Mouse (Mus musculus) liver, embryonic 15.5 days (tissue): ENCODE results near the gene Dusp19. TPM values are rescaled to one million over a fixed set of nuclear protein-coding genes. Genes with fewer than 3 reads are reported as not detected.

Experiments
- ATAC-seq: fragments of 200-750 bp; cut with Nextera tagmentation; 2 replicates; pipeline ENCODE4 v1.8.0; 2017; ENCODE audit warnings: moderate number of reproducible peaks, mild to moderate bottlenecking, moderate library complexity; ENCODE audit not compliant: insufficient read depth
- H3K27ac ChIP-seq: fragments of 300-500 bp; sonication (generic); replicated peaks from 2 replicates; pipeline ENCODE4 v1.5.1; 2015; ENCODE audit warnings: mild to moderate bottlenecking, inconsistent platforms
- H3K27me3 ChIP-seq: fragments of 300-500 bp; sonication (generic); 2 replicates; pipeline ENCODE4 v1.6.1; 2015; ENCODE audit warnings: mild to moderate bottlenecking, inconsistent platforms
- H3K36me3 ChIP-seq: fragments of 300-500 bp; sonication (generic); replicated peaks from 2 replicates; pipeline ENCODE4 v1.6.1; 2015; ENCODE audit warnings: moderate library complexity, mild to moderate bottlenecking, inconsistent platforms
- H3K4me1 ChIP-seq: fragments of 300-500 bp; sonication (generic); replicated peaks from 2 replicates; pipeline ENCODE4 v1.6.1; 2015; ENCODE audit warnings: inconsistent platforms
- H3K4me2 ChIP-seq: fragments of 300-500 bp; sonication (generic); 2 replicates; pipeline ENCODE4 v1.6.1; 2015; ENCODE audit warnings: moderate library complexity, mild to moderate bottlenecking, inconsistent platforms
- H3K4me3 ChIP-seq: fragments of 300-500 bp; sonication (generic); replicated peaks from 2 replicates; pipeline ENCODE4 v1.5.1; 2015; ENCODE audit warnings: mild to moderate bottlenecking, inconsistent platforms
- H3K9ac ChIP-seq: fragments of 300-500 bp; sonication (generic); 2 replicates; pipeline ENCODE4 v1.6.1; 2015; ENCODE audit warnings: moderate library complexity, mild to moderate bottlenecking, inconsistent platforms
- H3K9me3 ChIP-seq: fragments of 300-500 bp; sonication (generic); replicated peaks from 2 replicates; pipeline ENCODE4 v1.6.1; 2016; ENCODE audit warnings: inconsistent platforms
- WGBS: fragments of 180-500 bp; shearing (Covaris S2); methylation state at CpG from one replicate; pipeline ENCODE4 v1.1.7; 2015; ENCODE audit warnings: mixed read lengths; ENCODE audit not compliant: insufficient replicate concordance; 5-methylcytosine and 5-hydroxymethylcytosine counted together
- polyA plus RNA-seq: library from polyadenylated mRNA; unstranded; fragments of >200 nt; fragmentation: Nextera tagmentation; extraction: Ambion mirVana; gene quantifications from 2 replicates; pipeline ENCODE4 v1.2.1, GENCODE M21; 2015

Gene Dusp19
- 4.3 and 5.1 TPM in 2 replicates for polyA plus RNA-seq

- H3K9ac ChIP-seq: peak within 1 kb of the TSS; percentile 54
- peak within 1 kb of the TSS; percentile 60 for H3K27ac ChIP-seq
- 1% methylated on average over 21 of the region's 21 CpGs for WGBS
These were observed at the start of gene Dusp19, which contains the start of gene Nup35 for GRCm38 (mm10) chr2:80616854-80617737. TSS of gene Dusp19 (plus strand) at chr2:80617045. TSS of gene Nup35 (plus strand) at chr2:80617236.

GRCm38 (mm10) chr2:80567411-80567810 is 49.4 kb upstream of the Dusp19 start:
- 79% methylated on average over 4 of the region's 4 CpGs for WGBS

More at GRCm38 (mm10) chr2:80616854-80617737, at the start of gene Dusp19, which contains the start of gene Nup35:
- Histone ChIP-seq H3K9me3 (no peaks in the 10 kb centered on the region), H3K36me3 (no peaks in the 10 kb centered on the region), H3K4me3 (peak within 1 kb of the TSS; percentile 67), H3K27me3 (no peaks in the 10 kb centered on the region), H3K4me1 (peaks cover 11% of the 10 kb centered on the region; the same call in 1 of the 2 replicates), H3K4me2 (peak within 1 kb of the TSS; percentile 80)
- ATAC-seq: peak; percentile 99

GRCm38 (mm10) chr2:80570656-80571055 is 46.2 kb upstream of the Dusp19 start:
- Histone ChIP-seq H3K9me3 (no peaks in the 10 kb centered on the region), H3K36me3 (no peaks in the 10 kb centered on the region), H3K4me1 (no peaks in the 10 kb centered on the region), H3K4me3 (no peak overlapping the region), H3K27ac (no peak overlapping the region), H3K27me3 (peaks cover 2% of the 10 kb centered on the region; the same call in 1 of the 2 replicates), H3K4me2 (no peak overlapping the region), H3K9ac (no peak overlapping the region)
- 74% methylated on average over 4 of the region's 4 CpGs for WGBS
- ATAC-seq: no peak

More at GRCm38 (mm10) chr2:80567411-80567810, 49.4 kb upstream of the Dusp19 start:
- Histone ChIP-seq H3K4me2 (no peak overlapping the region), H3K27ac (no peak overlapping the region), H3K27me3 (no peaks in the 10 kb centered on the region), H3K4me3 (no peak overlapping the region), H3K36me3 (no peaks in the 10 kb centered on the region), H3K9ac (no peak overlapping the region), H3K9me3 (no peaks in the 10 kb centered on the region), H3K4me1 (peaks cover 5% of the 10 kb centered on the region; the same call in 1 of the 2 replicates)
- no peak for ATAC-seq

GRCm38 (mm10) chr2:80577286-80577685 is 39.6 kb upstream of the Dusp19 start:
- H3K9me3 ChIP-seq: no peaks in the 10 kb centered on the region
- no peak overlapping the region for H3K4me2 ChIP-seq
- H3K27me3 ChIP-seq: peaks cover 30% of the 10 kb centered on the region
- no peak overlapping the region for H3K27ac ChIP-seq
- peaks cover 20% of the 10 kb centered on the region for H3K4me1 ChIP-seq
- WGBS: 70% methylated on average over 1 of the region's 1 CpGs
- no peak for ATAC-seq
- H3K4me3 ChIP-seq: no peak overlapping the region
- H3K9ac ChIP-seq: no peak overlapping the region
- no peaks in the 10 kb centered on the region for H3K36me3 ChIP-seq

- no peak overlapping the region for H3K9ac ChIP-seq
- H3K36me3 ChIP-seq: no peaks in the 10 kb centered on the region
- H3K27me3 ChIP-seq: peaks cover 47% of the 10 kb centered on the region
- H3K4me3 ChIP-seq: peak overlapping the region; percentile 31
- peak overlapping the region; percentile 91 for H3K4me2 ChIP-seq
- WGBS: 15% methylated on average over 6 of the region's 6 CpGs
- no peak for ATAC-seq
- H3K27ac ChIP-seq: no peak overlapping the region
- H3K9me3 ChIP-seq: no peaks in the 10 kb centered on the region
- peaks cover 20% of the 10 kb centered on the region for H3K4me1 ChIP-seq
These were observed 37.5 kb upstream of the Dusp19 start for GRCm38 (mm10) chr2:80579253-80579891.

GRCm38 (mm10) chr2:80580311-80580961 is 36.4 kb upstream of the Dusp19 start:
- Histone ChIP-seq H3K4me3 (peak overlapping the region; percentile 84), H3K9ac (peak overlapping the region; percentile 82), H3K27ac (peak overlapping the region; percentile 90), H3K4me1 (peaks cover 20% of the 10 kb centered on the region), H3K27me3 (peaks cover 51% of the 10 kb centered on the region), H3K9me3 (no peaks in the 10 kb centered on the region), H3K4me2 (peak overlapping the region; percentile 91), H3K36me3 (no peaks in the 10 kb centered on the region)
- ATAC-seq: peak; percentile 76
- under 1% methylated on average over 63 of the region's 65 CpGs for WGBS

GRCm38 (mm10) chr2:80581043-80581711 is 35.7 kb upstream of the Dusp19 start, which contains the start of gene Nckap1:
TSS of gene Nckap1 (minus strand) at chr2:80581380.
- Histone ChIP-seq H3K36me3 (no peaks in the 10 kb centered on the region), H3K4me3 (peak within 1 kb of the TSS; percentile 84), H3K4me2 (peak within 1 kb of the TSS; percentile 91), H3K4me1 (peaks cover 20% of the 10 kb centered on the region), H3K9me3 (no peaks in the 10 kb centered on the region), H3K27ac (peak within 1 kb of the TSS; percentile 90), H3K27me3 (peaks cover 49% of the 10 kb centered on the region), H3K9ac (peak within 1 kb of the TSS; percentile 82)
- ATAC-seq: peak; percentile 93
- WGBS: under 1% methylated on average over 87 of the region's 88 CpGs

GRCm38 (mm10) chr2:80582356-80582755 is 34.5 kb upstream of the Dusp19 start:
- H3K27ac ChIP-seq: no peak overlapping the region
- H3K4me3 ChIP-seq: no peak overlapping the region
- H3K27me3 ChIP-seq: peaks cover 49% of the 10 kb centered on the region
- no peak overlapping the region for H3K4me2 ChIP-seq
- H3K9ac ChIP-seq: no peak overlapping the region
- no peak for ATAC-seq
- no peaks in the 10 kb centered on the region for H3K36me3 ChIP-seq
- 79% methylated on average over 3 of the region's 3 CpGs for WGBS
- peaks cover 20% of the 10 kb centered on the region for H3K4me1 ChIP-seq
- no peaks in the 10 kb centered on the region for H3K9me3 ChIP-seq

- H3K27me3 ChIP-seq: peaks cover 8% of the 10 kb centered on the region
- no peaks in the 10 kb centered on the region for H3K36me3 ChIP-seq
- H3K27ac ChIP-seq: no peak overlapping the region
- H3K4me3 ChIP-seq: no peak overlapping the region
- H3K9me3 ChIP-seq: no peaks in the 10 kb centered on the region
- 51% methylated on average over 4 of the region's 4 CpGs for WGBS
- no peak for ATAC-seq
- H3K9ac ChIP-seq: no peak overlapping the region
- H3K4me2 ChIP-seq: no peak overlapping the region
- no peaks in the 10 kb centered on the region for H3K4me1 ChIP-seq
These were observed 22.5 kb upstream of the Dusp19 start for GRCm38 (mm10) chr2:80594215-80594918.

GRCm38 (mm10) chr2:80596960-80597359 is 19.9 kb upstream of the Dusp19 start:
- H3K9me3 ChIP-seq: no peaks in the 10 kb centered on the region
- 54% methylated on average over 5 of the region's 5 CpGs for WGBS
- no peaks in the 10 kb centered on the region for H3K36me3 ChIP-seq
- no peak for ATAC-seq
- no peak overlapping the region for H3K27ac ChIP-seq
- no peaks in the 10 kb centered on the region for H3K4me1 ChIP-seq
- no peak overlapping the region for H3K4me3 ChIP-seq
- peaks cover 4% of the 10 kb centered on the region; the same call in 1 of the 2 replicates for H3K27me3 ChIP-seq
- no peak overlapping the region for H3K9ac ChIP-seq
- no peak overlapping the region for H3K4me2 ChIP-seq
